Mouse (Mus musculus) 3T3-L1 (cell line): ENCODE measurements around the gene D6Wsu163e.
A peak's percentile ranks its signal among the peaks of the same experiment; 100 is the strongest.

Experiments
- DNase-seq: peaks from one replicate; pipeline ENCODE4 v3.0.0-alpha.2; 2015; ENCODE audit warnings: low read depth, low spot score

D6Wsu163e gene

DNA sequence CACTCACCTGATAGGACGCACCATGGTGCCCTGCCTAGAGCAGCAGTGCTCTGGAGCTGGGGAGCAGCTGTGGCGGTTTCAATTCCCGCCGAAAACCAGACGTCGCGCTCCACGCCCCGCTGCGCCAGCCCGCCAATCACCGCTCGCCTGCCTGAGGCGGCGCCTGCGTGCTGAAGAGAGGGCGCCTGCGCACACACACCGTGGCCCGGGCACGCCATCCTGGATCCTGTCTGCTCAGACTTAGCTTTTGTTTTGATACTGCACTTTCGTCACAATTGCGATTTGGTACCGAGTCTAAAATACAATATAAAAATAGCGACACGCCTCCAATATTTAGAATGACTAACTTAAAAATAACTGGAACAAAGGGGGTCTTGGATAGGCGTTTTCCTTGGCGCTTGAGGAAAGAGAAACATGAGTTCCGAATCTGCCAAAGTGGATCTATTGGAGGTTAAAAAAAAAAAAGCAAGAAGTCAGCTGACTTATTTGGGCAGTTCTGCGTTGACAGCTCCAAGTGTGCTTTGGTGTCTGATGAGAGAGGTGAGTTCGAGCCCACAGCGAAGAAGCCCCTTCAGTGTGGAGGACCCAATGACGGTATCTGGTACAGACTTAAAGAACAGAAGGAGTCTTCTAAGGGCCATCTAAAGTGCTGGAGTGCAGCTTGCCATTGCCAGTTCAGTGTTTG, at the start of gene D6Wsu163e, which contains the start of gene Rad51ap1:
TSS of gene D6Wsu163e (plus strand) at position 476 of the 685 bp plus-strand sequence.
TSS of gene Rad51ap1 (minus strand) at position 101 of the 685 bp plus-strand sequence.
- peak; percentile 96 for DNase-seq

DNA sequence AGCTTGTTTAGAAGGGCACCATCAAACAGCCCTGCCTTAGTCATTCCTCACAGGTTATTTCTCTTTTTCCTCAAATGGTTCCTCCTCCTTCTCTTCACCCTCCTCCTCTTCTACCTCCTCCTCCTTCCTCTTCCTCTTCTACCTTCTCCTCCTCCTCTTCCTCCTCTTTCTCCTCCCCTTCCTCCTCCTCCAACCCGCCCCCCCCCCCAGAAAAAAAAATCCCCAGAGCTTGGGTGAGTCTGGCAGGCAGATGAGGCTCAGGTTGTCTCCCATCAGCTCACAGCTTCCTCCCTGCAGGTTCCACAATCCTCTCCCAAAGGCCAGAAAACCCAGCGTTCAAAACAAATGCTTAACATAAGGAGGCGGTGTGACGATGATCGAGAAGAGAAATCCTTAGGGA, 32.4 kb upstream of the D6Wsu163e start:
- no peak for DNase-seq

DNA sequence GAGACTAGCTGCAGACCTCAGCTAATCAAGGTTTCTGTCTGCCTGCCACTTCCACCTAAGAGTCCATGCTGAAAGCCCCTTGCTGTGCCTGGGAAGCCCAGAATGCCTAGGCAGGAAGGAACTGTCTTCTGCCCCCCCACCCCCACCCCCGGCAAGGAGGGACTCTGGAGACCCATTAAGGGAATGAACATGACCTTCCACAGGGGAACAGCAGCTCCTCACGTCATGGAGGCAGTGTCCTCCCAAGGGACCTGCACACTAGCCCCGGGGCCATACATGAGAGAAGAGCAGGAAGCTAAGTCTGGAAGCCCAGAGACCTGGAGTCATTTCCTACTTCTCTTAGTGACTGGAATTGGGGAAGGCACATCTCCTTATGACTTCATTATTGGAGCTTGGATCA, 31.9 kb upstream of the D6Wsu163e start:
- no peak for DNase-seq

DNA sequence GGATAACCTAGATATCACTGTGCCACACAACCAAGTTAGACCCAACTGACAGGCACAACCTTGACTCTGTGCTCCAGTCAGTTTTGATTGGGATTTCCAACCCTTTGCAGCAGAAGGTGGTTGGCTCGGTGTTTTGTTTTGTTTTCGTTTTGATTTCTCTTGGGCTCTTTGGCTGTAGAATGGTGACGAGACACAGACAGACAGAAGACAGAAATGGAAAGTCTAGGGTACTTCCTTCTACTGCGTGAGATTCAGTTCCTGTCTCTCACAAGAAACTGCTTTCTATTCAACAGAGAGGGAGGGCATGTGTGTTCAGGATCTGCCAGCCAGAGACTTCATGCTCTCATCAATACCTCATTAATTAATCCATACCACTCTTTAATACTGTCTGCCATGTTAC, 29.0 kb upstream of the D6Wsu163e start:
- DNase-seq: no peak

DNA sequence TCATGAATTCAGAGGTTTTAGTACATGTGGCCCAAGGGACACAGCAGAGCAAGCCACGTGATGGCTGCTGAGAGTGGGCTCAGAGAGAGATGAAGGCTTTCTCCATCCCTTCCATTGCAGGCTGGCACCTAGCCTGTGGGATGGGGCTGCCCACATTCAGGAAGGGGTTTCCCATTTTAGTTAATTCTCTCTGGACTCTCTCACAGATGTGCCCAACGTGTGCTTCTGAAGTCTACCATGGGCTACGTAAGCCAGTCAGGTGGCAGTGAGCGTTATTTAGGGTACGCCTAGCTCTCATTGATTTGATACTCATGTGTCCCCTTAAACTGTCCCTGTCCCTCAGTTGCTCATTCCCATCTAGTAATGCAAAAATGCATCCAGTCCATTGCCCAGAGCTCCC, 24.8 kb upstream of the D6Wsu163e start:
- DNase-seq: no peak

DNA sequence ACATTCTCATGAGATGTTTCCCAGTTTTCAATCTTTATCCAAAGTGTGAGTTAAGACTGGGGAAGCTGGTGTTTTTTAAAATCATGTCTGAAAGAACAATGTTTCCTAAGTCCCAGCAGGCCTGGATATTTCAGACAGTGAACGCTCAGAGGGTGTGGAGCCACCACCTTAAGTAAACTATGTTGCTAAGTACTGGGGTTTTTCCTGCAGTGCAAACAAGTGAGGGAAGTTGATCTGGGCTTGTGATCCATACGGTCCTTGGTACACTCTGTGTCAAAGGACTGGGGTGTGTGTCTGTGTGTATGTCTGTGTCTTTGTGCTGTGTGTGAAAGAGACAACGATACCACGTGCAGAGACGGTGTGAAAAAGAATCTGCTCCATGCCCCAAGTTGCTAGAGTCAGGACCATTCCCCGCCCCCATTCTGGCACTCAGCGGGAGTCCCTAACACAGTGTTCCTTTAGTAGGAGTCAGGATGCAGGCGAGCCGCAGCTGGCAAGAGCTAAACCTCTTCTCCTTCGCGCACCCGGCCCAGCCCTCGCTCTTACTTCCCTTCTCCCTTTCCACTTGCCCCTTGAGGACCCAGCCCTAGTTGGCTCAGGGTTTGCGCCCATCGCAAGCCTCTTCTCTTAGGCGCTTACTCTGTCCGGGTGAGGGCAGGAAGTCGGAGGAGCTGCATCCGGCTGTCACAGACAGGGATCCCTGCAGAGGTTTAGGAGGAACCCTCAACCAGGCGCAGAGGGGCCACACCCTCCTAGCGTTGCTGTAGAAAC, 18.5 kb upstream of the D6Wsu163e start, which contains the start of gene Dyrk4:
TSS of gene Dyrk4 (minus strand) at position 729 of the 771 bp plus-strand sequence.
- no peak for DNase-seq

DNA sequence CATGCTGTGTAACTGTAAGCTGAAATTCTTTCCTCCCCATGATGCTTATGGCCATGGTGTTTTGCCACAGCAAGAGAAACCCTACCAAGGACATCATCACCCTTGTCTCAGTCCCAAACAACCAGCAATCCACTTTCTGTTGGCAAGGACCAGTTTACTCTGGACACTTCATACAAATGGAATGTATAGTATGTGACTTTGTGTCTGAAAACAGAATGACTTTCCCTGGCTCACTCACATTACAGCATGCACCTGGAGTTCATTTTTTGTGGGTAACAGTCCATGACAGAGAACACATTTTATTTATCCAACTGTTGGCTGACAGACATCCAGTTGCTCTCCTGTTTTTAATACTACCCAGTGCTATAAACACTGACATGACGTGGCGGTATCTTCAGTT, 6.9 kb upstream of the D6Wsu163e start:
- peak; percentile 75 for DNase-seq

DNA sequence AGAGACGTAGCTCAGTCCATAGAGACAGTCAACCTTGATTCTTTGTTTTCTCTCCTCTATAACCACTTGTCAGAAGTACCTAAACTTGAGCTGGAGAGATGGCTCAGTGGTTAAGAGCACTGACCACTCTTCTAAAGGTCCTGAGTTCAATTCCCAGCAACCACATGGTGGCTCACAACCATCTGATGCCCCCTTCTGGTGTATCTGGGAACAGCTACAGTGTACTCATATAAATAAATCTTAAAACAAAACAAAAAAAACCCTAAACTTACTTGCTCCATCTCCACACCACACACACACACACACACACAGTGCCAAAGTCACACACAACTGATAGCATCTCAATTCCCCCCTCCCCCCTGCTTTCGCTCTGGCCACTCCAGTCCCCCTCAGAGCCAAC, 1.7 kb upstream of the D6Wsu163e start:
- peak; percentile 35 for DNase-seq

DNA sequence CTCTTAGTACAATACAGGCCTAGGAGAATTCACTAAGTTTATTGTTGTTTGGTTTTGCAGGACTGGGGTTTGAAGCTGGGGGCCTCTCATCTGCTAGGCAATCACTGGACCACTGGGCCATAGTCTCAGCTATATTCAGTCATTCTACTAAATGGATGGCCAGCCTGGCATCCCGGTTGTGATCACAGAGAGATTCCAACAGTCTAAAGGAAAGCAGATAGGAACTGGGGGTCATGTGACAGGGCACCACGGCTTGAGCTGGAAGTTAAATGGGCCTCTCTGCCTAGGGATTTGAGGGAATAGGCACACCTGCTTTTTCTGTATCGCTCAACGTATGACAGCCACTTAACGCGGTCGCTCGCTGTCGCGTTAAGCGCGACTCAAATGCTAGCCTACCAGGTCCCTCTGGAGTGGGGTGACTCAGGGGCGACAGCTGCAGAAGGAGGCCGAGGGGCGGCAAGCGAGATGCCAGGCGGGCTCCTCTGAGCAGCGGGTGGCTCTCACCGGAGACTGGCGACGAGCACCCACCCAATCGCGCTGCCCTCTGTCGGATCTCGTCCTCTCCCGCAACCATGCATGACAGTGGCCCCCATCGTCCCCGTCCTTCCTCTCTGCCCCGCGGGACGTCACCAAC, 792 bp upstream of the D6Wsu163e start:
- peak; percentile 47 for DNase-seq

DNA sequence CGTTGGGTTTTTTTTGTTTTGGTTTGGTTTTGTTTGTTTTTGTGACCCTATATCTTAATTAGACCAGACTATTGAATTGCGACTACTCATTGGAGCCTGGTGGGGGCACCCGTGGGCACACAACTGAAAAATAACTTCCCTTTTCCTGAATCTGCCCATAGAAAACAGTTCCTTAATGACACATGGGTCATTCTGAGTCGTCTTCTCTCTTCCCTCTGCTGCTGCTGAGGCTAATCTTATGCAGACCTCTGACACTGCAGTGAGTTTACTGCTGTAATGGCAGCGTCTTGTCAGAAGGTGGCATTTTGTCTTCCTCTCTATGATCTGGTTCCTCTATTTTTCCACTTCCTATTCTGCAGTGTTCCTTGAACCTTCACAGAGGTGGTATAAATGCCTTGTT, 689 bp downstream of the D6Wsu163e start:
- DNase-seq: peak; percentile 79

DNA sequence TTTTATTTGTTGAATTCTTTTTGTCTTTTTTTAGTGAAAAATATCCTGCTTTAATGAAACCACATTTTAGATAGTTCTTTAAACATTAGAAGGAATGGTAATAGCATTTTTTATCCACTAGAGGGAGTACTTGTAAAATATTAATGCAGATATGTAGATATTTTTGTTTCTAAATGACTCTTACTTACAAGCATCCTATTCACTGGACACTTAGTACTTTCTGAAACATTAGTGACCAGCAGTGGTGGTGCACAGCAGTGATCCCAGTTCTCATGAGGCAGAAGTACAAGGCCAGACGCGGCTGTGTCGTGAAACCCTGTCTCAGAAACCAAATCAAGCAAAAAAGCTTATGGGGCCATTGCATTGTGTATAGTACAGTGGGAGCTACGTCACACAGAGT, 8.6 kb downstream of the D6Wsu163e start:
- DNase-seq: peak; percentile 72

DNA sequence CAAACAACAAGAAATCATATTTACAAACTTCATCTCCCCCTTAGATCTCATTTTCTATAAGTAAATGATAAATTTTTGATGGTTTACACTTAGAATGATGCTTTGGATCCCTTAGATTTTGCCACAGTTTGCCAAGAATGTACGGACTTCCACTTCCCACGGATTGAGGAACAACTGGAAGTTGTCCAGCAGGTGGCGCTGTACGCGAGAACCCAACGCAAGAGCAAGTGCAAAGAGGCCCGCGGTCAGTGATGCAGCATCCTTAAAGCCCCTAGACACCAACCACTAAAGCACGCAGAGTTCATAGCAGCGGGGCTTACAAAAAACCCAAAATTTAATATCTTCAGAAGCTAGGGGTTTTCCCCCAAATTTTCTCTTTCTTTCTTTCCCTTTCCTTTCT, 16.0 kb downstream of the D6Wsu163e start:
- peak; percentile 92 for DNase-seq

DNA sequence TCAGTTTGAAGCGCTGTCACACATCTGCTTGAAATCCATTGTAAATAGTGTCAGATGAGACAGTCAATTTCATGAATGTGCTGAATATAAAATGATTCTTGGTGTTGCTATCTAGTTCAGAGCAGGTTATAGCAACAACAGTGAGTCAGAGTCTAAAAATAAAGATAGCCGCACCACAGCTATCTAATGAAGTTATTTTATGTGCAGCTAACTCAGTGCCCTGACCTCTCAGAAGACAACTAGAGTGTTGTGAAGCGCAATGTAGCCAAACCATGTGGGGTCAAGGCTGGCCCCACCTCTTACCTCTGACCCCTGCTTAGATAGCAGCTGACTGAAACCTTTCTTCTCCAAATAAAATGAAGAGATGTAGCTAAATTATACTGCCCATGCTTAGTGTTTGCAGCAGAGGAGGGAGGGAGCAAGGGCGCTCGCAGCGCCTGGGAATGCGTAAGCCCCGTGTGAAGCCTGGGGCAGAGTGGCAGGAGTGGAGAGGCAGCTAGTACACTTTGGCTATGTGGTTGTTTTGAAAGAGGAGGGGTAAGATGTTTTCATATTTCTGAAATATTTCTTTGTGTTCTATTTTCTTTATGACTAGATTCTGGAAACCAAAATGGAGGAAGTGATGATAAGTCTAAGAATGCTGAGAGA, 21.7 kb downstream of the D6Wsu163e start:
- DNase-seq: no peak

DNA sequence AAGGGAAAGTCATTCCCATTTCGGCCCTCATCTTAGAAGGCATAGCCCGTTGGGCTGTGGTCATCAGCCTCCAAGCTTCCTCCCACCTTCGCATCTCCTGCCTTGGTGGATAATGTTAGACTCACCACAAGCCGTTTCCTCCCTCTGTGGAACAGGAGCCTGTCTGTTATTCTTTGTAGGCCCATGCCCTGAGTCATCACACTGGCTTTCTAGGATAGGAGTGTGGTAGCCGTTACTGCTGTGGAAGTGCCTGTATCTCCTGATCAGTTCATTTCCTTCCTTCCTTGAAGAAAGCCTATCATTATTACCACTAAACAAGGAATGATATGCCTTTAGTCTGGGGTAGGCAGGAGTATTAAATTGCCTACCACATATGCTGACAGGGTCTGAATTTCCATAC, 22.9 kb downstream of the D6Wsu163e start:
- no peak for DNase-seq

DNA sequence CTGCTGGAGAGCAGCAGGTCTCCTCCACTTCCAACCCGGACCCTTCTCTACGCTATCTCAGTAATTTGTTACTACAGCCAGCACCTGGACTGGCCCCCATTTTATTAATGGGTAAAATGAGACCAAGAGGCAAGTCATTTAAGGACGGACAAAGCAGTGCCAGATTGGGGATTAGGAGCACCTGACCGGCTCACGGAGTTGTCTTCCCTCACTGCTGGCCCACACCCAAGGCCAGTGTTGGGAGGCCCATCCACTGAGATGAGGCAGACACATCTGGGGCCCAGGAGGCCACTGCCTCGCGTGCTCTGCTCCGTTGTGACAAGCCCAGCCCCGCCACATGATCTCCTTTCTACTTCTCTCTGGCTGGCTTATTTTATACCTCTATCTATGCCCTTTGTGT, 23.7 kb downstream of the D6Wsu163e start:
- no peak for DNase-seq

DNA sequence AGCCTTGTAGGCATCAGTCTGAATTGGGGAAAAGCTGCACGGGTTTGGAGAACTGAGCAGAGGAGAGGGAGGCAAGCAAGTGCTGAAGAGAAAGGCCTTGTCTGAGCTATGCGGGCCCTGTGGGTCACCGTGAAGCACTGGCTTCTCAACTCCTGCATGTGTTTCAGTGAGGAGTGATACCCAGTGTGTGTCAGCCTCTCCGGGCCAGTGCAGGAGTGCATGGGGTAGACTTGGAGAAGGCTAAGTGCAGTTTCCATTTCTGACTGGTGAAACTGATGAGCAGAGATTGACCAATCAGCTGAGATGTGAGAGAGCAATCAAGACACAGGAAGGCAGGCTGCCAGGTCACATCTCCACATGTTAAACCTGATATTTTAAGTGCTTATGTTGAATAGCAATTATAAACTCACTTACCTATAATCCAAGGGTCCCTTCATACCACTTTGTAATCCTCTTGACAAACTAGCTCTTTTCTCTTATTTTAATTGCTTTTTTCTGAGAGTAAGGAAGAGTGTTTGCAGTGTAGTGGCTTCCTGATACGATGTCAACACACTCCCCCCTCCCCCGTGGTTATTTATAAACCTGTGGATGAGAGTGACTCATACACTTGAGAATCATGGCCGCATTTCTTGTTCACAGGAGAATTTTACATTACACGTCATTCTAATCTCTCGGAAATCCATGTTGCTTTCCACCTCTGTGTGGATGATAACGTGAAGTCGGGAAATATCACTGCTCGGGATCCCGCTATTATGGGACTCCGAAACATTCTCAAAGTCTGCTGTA, 26.7 kb downstream of the D6Wsu163e start:
- DNase-seq: peak; percentile 69

DNA sequence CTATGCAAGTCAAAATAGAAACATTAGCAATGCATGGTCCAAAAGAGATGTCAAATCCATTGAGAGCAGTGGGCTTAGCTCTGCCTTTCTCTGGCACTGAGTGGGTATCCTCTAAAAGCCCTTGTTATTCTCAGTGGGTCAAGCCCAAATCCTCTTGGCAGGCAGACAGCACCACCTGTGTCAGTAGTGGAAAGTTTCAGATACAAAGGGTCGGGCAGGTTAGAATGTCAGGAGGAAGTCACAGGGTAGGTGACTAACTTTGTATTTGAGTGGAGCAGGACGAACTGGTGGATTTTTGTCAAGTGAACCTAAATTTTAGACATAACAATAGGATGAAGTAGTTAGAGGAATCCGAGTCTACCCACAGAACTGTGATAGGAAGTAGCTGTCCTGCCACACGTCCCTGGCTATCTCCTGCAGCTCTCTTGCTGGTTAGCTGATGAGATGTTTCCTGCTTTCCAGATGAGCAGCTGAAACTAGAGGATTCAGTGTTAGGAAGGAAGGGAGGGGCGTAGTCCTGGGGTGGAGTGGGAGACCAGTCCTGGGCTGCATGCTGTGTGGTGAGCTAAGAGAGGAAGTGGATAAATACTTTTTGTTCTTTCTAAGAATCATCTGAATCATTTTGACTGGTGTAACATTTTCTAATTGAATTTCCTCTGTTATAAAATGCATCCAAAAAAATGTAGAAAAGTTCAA, 41.9 kb downstream of the D6Wsu163e start:
- no peak for DNase-seq

DNA sequence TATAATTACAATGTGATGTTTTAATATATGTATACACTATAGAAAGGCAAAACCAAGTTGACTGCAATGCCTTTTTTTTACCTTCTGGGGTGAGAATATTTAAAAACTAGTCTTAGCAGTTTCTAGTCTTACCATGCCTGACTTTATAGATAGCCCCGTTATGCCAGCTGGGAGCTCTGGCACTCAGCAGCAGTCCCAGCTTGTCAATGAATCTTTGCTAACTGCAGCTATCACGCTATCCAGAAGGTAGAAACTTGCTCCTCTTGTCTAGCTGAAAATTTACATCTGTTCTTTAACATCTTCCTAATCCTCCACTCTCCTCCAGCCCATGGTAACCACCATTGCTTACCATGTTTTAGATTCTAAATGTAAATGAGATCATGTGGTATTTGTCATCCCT, 53.9 kb downstream of the D6Wsu163e start:
- DNase-seq: no peak

DNA sequence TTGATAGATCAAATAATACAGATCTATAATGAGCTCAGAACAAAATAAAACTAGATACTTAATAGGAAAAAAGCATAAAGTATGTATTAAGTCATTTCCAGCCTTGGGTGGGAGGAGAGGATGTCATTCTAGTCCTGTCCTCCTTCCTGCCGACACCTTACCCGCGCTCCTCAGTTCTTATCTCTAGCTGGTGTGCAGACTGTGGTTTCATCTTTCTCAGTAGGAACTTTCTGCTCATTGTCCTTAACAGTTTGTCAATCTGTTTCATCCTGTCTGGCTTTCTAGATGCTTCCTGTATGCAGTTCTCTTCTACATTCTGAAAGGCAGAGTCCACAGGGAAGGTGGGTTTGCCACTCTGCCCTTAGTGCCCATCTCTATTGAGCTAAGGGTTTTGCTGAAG, 55.7 kb downstream of the D6Wsu163e start:
- no peak for DNase-seq

DNA sequence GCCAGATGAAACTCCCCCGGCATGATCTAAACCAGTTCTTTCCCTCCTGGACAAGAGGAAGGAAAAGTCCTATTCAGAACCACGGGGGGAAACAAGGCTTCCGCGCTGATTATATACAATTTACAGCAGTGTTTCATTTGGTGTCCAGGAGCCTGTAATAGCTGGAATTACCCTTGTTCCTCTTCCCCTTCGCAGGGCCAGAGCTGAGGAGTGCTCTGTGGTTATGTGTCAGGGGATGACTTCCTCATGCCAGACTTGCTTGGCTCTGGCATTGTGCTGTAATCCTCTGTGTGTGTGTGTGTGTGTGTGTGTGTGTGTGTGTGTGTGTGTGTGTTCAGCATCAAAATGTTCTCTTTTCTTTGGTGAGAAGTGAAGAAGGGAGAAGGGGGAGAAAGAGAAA, 56.6 kb downstream of the D6Wsu163e start:
- no peak for DNase-seq

DNA sequence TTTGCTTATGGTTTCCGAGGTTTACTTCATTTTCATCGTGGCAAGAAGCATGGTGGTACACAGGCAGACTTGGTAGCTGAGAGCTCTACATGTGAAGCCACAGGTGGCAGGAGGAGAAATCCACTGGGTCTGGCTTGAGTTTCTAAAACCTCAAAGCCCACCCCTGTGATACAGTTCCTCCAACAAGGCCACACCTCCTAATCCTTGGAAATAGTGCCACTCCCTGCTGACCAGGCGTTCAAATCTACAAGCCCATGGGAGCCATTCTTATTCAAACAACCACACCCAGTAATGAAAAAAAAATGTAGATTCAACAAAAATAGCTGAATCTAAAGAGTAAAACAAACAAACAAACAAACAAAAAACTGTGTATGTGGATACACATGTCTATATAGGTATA, 65.9 kb downstream of the D6Wsu163e start:
- DNase-seq: no peak
